Mouse (Mus musculus): Measurements from ENCODE around the gene Ankrd1. TPM values are rescaled to one million over a fixed set of nuclear protein-coding genes. Genes with fewer than 3 reads are reported as not detected.

Ankrd1 gene
- total RNA-seq, 2 experiments from 2014 or later, result not detected

DNA sequence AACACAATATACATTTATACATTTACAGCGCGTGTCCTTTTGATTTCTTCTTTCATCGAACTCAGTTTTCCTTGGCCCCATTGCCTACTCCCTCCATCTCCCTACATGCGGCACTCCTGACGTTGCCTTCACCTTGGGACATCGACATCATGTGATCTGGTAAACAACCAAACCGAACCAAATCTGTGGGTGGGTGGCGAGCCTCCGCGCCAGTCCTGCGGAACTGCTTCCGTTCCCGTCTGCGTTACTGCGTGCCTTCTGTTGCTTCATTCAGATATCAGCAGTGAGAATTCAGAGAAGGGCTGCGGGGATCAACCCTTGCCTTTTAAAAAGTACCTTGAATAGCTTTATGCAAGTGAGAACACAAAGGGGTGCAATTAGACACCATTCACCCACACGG lies 7.9 kb downstream of the Ankrd1 start:
- DNase-seq (ENCODE audit: low spot score in 2 of 2), result peak; percentile 24 to 55
- intact Hi-C loops (cut with DNase I), result loop anchor here (10.0 kb wide), 1 partner anchor 233 kb away; the partner anchor contains the start of gene Pcgf5

DNA sequence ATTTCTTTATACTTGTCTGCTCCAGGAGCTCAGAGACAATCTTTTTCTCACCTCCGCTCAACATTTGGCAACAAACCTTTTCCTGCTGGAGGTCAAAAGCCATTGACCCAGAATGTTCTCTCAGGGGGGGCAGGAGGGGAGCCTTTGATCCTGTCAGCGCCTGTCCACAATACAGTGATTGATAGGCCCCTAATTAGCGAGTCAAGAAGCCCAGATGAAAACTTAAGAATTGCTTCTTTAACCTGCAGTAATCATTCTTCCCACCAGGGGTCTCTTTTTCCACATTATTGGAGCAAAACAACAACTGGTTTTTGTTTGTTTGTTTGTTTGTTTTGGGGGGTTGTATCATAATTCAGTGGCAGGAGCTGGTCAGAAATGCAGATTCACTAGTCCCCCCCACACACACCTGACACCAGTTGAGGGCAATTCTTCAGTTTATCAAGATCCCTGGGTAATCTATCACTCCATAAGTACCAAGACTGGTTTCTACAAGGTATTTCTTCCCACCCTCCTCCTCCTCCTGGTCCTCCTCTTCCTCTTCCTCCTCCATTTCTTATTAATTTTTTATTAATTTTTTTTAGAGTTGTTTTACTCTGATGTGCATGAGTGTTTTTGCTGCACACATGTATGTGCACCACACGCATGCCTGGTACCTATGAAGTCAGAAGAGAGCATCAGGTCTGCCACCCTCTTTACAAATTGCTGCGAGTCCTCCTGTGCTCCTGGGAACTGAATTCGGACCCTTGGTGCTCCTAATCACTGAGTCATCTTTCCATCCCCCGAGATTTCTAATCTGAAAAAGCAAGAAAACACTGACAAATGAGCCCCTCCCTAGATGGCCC lies 8.6 kb downstream of the Ankrd1 start:
- intact Hi-C loops (cut with DNase I), result loop anchor here (1.0 to 10.0 kb wide), 2 partner anchors 234 to 329 kb away; partner anchors contain the start of gene Pcgf5
- peak; percentile 23 to 29 for DNase-seq (ENCODE audit: low spot score in 2 of 2)

DNA sequence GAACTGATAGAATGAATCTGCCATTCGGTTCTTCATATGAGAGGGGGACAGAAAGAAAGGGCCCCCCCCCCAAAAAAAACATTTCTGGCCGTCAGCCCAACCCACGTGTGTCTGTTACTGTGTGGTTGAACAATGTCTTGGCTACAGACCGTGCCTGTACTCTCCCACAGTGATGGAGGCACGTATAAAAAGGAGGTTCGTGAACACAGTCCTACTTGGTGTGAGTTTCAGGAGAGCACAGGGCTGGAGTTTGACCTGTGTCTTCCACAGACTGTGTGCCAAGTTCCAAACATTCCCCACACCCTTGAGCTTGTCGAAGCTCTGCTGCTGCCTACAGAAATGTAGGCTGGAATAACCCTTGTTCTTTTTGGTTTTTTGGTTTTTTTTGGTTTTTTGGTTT lies 9.4 kb downstream of the Ankrd1 start:
- DNase-seq (ENCODE audit: low spot score in 2 of 2), result no peak
- intact Hi-C loops (cut with DNase I), result loop anchor here (10.0 kb wide), 1 partner anchor 234 kb away; the partner anchor contains the start of gene Pcgf5

DNA sequence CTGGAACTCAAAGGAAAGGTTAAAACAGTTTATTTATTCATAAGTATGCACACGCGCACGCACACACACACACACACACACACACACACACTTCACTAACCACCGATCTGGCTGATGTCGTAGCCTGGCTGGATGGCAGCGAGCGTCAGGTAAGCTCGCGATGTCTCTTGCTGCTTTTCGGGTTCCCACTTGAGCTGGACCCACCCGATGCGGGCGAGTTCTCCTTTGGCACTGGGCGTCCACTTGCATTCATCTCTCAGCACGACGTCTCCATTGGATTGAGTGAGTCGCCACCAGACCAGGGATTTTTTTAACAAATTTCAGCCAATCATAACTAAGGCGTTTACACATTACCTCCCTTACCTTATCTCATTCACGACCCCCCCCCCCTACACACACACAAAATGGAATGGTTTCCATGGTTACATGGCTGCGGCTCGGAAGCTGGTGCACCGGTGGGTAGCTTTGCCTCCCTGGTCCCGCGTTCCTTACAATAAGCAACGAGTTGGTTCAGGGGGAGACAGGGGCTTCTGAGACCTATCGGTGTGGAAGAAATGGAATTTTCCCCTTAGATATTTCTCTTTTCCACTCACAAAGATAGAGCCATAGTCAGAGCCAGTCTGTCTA lies 10.5 kb downstream of the Ankrd1 start:
- no peak for DNase-seq (ENCODE audit: low spot score in 2 of 2)
- intact Hi-C loops (cut with DNase I), result loop anchor here (10.0 kb wide), 1 partner anchor 445 kb away; the partner anchor contains the start of gene Hectd2

DNA sequence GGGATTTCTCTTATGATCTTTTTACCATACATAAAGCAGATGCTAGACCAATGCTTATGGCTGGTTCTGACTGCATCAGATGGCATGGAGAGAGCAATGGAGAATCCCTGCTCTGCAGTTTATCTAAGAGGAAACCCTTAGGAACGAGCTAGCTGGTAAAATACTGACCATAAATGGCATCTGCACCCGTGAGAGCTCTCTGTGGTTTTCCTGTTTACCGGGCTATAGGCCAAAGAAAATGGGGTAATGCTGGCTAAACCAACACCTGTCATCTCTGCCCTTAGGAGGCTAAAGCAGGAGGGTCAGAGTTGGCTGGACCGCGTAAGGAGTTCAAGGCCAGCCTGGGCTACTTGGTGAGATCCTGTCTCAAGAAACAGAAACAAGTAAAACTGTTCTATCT lies 16.0 kb downstream of the Ankrd1 start:
- no peak for DNase-seq (ENCODE audit: low spot score in 2 of 2)
- intact Hi-C loops (cut with DNase I), result loop anchor here (10.0 kb wide), 1 partner anchor 451 kb away; the partner anchor contains the start of gene Hectd2

DNA sequence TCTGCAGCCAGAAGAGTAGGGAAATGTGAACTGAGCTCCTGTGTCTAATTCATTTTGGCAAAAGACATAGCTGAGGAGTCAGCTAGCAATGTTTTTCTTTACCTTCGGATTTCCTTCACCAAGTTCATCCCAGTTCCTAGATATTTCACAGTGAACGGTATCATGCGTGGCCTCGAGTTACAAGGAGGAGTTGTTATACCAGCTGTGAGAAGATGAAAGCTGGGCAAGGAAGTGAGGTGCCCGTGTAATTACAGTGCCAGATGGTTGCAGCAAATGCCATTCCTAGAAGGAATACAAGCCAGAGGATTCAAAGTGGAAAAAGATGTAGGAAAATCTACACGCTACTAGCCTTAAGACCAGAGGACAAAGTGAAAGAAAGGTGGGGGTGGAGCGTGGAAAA lies 21.0 kb downstream of the Ankrd1 start:
- intact Hi-C loops (cut with DNase I), result no loop called here
- no peak for DNase-seq (ENCODE audit: low spot score in 2 of 2)

DNA sequence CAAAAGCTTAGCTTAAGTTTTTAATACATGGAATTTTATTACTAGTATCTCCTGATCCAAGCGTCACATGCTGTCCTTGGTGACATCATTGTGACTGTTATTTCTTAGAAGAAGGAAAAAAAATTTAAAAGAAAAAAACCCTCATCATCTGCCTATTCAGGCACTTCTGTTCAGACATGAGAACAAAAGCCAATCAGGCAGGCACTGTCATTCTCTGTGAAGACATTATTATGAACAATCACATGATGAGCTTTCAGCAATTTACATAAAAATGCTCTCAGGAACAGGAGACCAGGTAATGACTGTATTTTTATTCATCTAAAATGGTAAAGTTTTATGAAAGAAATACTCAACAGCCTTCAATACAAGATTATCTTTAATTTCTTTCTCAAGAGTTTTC lies 21.6 kb downstream of the Ankrd1 start:
- DNase-seq (ENCODE audit: low spot score in 2 of 2), result no peak
- intact Hi-C loops (cut with DNase I), result no loop called here

DNA sequence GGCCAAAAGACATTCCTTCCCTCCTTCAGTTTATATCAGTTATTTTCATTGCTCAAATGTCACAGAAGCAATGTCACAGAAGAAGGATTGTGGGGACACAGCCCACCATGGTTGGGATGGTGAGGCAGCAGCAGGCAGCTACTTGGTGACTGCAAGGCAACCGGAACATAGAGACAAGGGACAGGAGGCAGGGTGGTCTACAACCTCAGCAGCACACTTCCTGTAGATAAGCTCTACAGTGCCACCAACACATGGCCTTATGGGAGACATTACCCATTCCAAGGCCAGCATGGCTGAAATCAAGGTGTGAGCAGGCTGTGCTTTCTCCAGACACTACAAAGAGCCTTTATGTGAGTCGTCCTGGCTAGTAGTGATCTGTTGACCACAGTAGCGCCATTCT lies 22.7 kb downstream of the Ankrd1 start:
- intact Hi-C loops (cut with DNase I), result no loop called here
- DNase-seq (ENCODE audit: low spot score in 2 of 2), result no peak

DNA sequence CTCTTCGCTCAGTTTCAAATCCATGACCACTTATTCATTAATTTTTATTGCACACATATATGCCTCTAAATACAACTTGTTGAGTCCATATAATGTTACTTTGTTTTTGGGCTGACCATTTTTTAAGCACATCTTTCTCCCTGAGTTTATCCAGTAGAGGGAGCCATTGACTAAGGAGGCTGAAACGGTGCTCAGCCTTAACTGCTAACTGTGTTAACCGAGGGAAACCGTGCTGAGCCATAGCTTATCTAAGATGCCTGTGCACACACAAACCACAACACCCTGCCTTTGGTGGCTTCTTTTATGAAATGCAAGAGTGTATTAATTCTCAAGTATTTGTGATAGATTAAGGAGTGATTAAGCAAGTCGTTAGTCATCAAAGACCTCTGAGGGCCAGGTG lies 29.1 kb downstream of the Ankrd1 start:
- DNase-seq (ENCODE audit: low spot score in 2 of 2), result peak; percentile 30 to 31
- intact Hi-C loops (cut with DNase I), result no loop called here

DNA sequence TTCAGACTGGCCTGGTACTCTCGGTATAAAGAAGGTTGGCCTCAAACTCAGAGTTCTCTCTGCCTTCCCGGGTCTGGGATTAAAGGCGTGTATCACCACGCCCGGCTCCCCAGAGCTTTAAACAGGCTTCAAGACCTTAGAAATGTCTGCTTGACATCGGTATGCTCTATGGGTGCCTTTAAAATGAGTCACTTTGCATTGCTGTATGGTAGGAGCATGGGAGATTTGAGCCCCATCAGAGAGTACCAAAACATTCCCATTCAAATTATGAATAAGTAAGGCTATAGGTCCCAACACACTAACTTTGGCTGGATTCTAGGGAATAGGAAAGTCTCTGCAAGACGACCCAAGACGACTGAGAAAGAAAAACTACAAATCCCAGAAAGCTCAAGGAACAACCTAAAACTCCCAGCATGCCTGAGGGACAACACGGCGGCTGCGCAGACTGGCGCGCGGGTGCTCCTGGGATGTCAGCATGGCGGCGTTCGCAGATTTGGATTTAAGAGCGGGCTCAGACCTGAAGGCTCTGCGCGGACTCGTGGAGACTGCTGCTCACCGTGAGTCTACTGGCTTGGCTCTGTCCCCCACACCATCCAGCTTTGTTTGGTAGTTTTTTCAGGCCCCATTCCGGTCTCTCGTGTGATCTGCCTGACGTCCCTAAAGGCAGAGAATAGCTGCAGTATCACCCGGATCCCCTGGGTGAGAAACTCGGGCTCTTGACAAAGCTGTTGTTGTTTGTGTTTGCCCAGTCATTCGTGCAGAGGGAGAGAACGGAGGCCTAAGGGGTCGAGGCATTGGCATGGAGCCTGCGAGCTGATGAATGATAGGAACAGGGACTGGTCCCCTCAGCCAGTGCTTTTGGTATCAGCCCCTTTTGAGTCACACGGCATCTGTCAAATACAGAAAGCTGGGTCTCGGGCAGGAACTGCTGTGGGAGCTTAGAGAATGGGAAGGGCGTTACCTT lies 36.4 kb downstream of the Ankrd1 start, which contains the start of gene Rpp30:
TSS of gene Rpp30 (plus strand) at position 455 of the 964 bp plus-strand sequence.
- intact Hi-C loops (cut with DNase I), result loop anchor here (1.0 kb wide), 1 partner anchor 1090 kb away; no protein-coding TSS in a partner anchor
- DNase-seq (ENCODE audit: low spot score in 2 of 2), result peak; percentile 89 to 93

DNA sequence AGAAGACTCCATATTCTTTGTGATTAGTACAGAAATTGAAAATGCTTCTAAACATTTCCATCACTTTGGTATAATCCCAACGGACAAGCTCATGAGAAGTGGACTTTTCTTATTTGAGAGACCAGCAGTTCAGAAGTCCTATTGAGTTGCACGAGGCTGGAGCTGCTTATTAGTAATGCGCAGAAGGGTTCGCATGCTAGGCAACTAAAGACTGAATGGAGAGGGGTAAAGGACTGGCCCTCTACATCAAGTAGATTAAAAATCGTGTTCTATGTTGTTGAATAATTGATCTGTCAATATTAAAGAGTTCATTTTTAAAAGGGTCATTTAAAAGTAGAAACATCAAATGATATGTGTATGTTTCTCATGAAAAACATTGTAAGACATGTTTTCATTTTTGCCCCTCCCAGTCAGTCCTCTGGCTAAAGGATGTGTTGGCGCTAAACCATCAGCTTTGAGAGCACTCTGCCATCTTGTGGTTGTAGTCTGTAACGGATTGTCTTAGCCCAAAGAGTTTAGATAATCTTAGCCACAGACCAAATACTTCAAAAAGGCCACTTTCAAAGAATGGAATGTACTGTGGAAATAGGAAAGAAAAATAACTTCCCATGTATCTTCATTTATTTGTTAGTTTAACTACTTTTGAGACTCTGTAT lies 37.2 kb downstream of the Ankrd1 start:
- intact Hi-C loops (cut with DNase I), result loop anchor here (1.0 kb wide), 1 partner anchor 1089 kb away; no protein-coding TSS in a partner anchor

DNA sequence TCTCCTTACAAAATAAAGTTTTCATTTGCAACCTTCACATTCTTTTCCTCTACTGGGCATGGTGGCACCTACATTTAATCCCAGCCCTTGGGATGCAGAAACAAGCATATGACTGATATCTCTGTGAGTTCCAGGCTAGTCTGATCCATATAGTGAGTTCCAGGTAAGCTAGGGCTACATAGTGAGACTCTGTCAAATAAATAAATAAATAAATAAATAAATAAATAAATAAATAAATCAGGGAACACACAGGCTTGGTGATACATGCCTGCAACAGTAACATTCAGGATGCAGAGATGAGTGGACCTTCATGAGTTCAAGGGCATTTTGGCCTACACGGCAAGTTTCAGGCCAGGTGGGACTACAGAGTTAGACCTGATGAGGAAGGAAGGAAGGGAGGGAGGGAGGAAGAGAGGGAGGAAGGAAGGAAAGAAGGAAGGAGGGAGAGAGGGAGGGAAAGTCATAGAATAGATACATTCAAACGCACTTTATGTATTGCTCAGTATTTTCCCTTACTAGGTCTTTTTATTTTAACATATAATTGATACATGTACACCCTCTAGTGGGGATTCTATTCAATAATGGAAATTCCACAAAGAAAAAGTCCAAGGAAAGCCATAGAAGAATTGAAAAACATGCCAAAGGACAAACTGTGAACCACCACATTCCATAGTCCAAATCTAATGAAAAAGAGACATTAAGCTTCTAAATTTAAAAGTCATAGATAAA lies 56.9 kb downstream of the Ankrd1 start:
- DNase-seq (ENCODE audit: low spot score in 2 of 2), result peak in 1 of 2 experiments; percentile 18
- intact Hi-C loops (cut with DNase I), result loop anchor here (2.0 to 10.0 kb wide), 2 partner anchors 568 to 1070 kb away; no protein-coding TSS in a partner anchor

More for the DNA sequence above, 37.2 kb downstream of the Ankrd1 start:
- peak; percentile 51 to 62 for DNase-seq (ENCODE audit: low spot score in 2 of 2)

Other genes starting within 250 kb of the Ankrd1 start
- gene Htr7, start 62.6 kb downstream of the Ankrd1 start, total RNA-seq (2021), result 10 to 100 TPM; 10.5 to 11.7 TPM
- gene Rpp30, start 36.4 kb downstream of the Ankrd1 start, total RNA-seq (2021), result 10 to 100 TPM; 15.6 to 15.7 TPM
- 10 to 100 TPM; 11.8 to 13.4 TPM for gene Pcgf5, start 228.2 kb upstream of the Ankrd1 start, total RNA-seq (2021)